In genomic region chr12:78277386-78277785, GRCm38 (mm10) we compare ENCODE assay signal across 23 mouse cellular contexts. TPM values are rescaled to one million over a fixed set of nuclear protein-coding genes. Genes with fewer than 3 reads are reported as not detected.
DNase-seq lines count a peak whose midpoint lies in the region; ATAC-seq and TF ChIP-seq lines count a peak whose summit lies in the region.
"Had no signal": no experiment of that assay in that cellular context is flagged by ENCODE, and none has a peak within 500 bp of the region (broad histone marks: within the 10 kb centered on the region; RNA-seq: fewer than 3 reads in every experiment).

No protein-coding gene starts in this region.

- peak; percentile 6 for DNase-seq in CD4-positive, CD25-positive, alpha-beta regulatory T cell, adult 2 months (ENCODE audit: low read depth, low spot score)
- no peak for DNase-seq in left cerebral cortex, adult 2 months (ENCODE audit: extremely low spot score in 1 of 2, low spot score in 2 of 2)
- DNase-seq in left cerebral cortex, postnatal 25 days (ENCODE audit: low spot score in 2 of 2) = no peak
- peak; percentile 52 for DNase-seq in 3T3-L1 (ENCODE audit: low read depth, low spot score)
- DNase-seq in brain, embryonic 18.5 days (ENCODE audit: low read depth, low spot score) = peak; percentile 3
- DNase-seq in urinary bladder, adult 2 months (ENCODE audit: low spot score) = no peak
- no peak for DNase-seq in cerebellum, postnatal 25 days
- DNase-seq: adrenal gland, adult 8-10 months; cerebellum, adult 11-12 months; gastrocnemius, postnatal 14 days; heart, adult 18-20 months; left cerebral cortex, postnatal 4 days; liver; lung, adult 2 months; right cerebral cortex, postnatal 25 days had no signal

- no peak for ATAC-seq in CD4-positive, CD25-positive, alpha-beta regulatory T cell, adult 4 months
- ATAC-seq: forebrain, embryonic 13.5 days; intestine, embryonic 16.5 days had no signal

- intact Hi-C loops in left cerebral cortex, adult 2 months (cut with DNase I) = no loop called here
- intact Hi-C loops in left cerebral cortex, postnatal 25 days (cut with DNase I) = no loop called here

- peak; percentile 1; the same call in 1 of the 2 replicates for TF ChIP-seq CTCF in left cerebral cortex, adult 2 months (IDR thresholded peaks at IDR 0.05)

- H3K27ac ChIP-seq in left cerebral cortex, adult 2 months = no peak overlapping the region
- H3K27ac ChIP-seq: forebrain, embryonic 13.5 days; heart, embryonic 13.5 days; hindbrain, embryonic 15.5 days; macrophage; midbrain, embryonic 10.5 days; stomach, embryonic 15.5 days had no signal

- no peak overlapping the region for H3K4me3 ChIP-seq in left cerebral cortex, adult 2 months
- H3K4me3 ChIP-seq: forebrain, embryonic 13.5 days; heart, embryonic 13.5 days; hindbrain, embryonic 15.5 days; midbrain, embryonic 10.5 days; stomach, embryonic 15.5 days had no signal

RNA-seq across cellular contexts. Expression of gene Gphn, which starts 51.2 kb away (rescaled TPM):
- 10 to 100 TPM; 12.1 to 13.2 TPM for polyA plus RNA-seq in CD4-positive, CD25-positive, alpha-beta regulatory T cell, adult 4 months (2017; shearing (Covaris generic))
- 10 to 100 TPM; 59.3 to 62.1 TPM for total RNA-seq in left cerebral cortex, adult 2 months (2021)
- 10 to 100 TPM; 63.4 to 70.9 TPM for total RNA-seq in left cerebral cortex, postnatal 25 days (2021)
- polyA plus RNA-seq in urinary bladder, adult 2 months (2012; rRNA removed) = 21.0 and 21.7 TPM in 2 replicates

Comparison
In these comparisons a context has a peak if more than half of its experiments do, and no peak if none do; other contexts are left out.
1. DNase-seq: peak in CD4-positive, CD25-positive, alpha-beta regulatory T cell, adult 2 months (single experiment), 3T3-L1 (single experiment) and brain, embryonic 18.5 days (single experiment); none in left cerebral cortex, adult 2 months (0 of 2), left cerebral cortex, postnatal 25 days (0 of 2), urinary bladder, adult 2 months (single experiment) and cerebellum, postnatal 25 days (0 of 2).